Mouse (Mus musculus) embryonic fibroblast, embryonic 13.5 days (primary cell): Measurements from ENCODE around the gene Scfd2. TPM values are rescaled to one million over a fixed set of nuclear protein-coding genes. Genes with fewer than 3 reads are reported as not detected.

Experiments used
- H3K27ac ChIP-seq: 2 replicates; pipeline ENCODE4 v1.5.1; 2012; ENCODE audit warnings: low read length, control low read depth, inconsistent platforms; ENCODE audit not compliant: insufficient read depth
- H3K4me1 ChIP-seq: 2 replicates; pipeline ENCODE4 v1.6.1; 2011; ENCODE audit warnings: low read length; ENCODE audit not compliant: control insufficient read depth, insufficient read depth
- H3K4me3 ChIP-seq: 2 replicates; pipeline ENCODE4 v1.5.1; 2011; ENCODE audit warnings: mild to moderate bottlenecking, control low read depth, low read length; ENCODE audit not compliant: insufficient read depth
- CTCF ChIP-seq: IDR thresholded peaks from 2 replicates; pipeline ENCODE4 v1.5.1; 2011; ENCODE audit warnings: mild to moderate bottlenecking, control low read depth, low read length, moderate library complexity, borderline replicate concordance; ENCODE audit not compliant: insufficient read depth
- POLR2A ChIP-seq: IDR thresholded peaks from 2 replicates; pipeline ENCODE4 v1.6.1; 2011; ENCODE audit warnings: low read depth, mild to moderate bottlenecking, control low read depth, low read length, moderate library complexity
- polyA plus RNA-seq: library from polyadenylated mRNA; stranded (reverse); fragments of >200 nt; gene quantifications from 2 replicates; pipeline ENCODE4 v1.2.4, GENCODE M21; 2011; ENCODE audit warnings: low read depth; ENCODE audit not compliant: missing spikeins, insufficient read length

The Scfd2 gene
- polyA plus RNA-seq, 1 experiment: 11.4 TPM

GRCm38 (mm10) chr5:74387143-74387886 lies 144.2 kb downstream of the Scfd2 start:
- TF ChIP-seq CTCF (no peak), POLR2A (no peak)
- Histone ChIP-seq H3K27ac (no peak overlapping the region), H3K4me3 (no peak overlapping the region), H3K4me1 (0 out of 2 replicates have a peak, but pooled peaks cover 3% of the 10 kb centered on the region)

- TF ChIP-seq POLR2A: no peak
- no peak for TF ChIP-seq CTCF
These were observed 151.5 kb downstream of the Scfd2 start for GRCm38 (mm10) chr5:74380045-74380444.

GRCm38 (mm10) chr5:74366710-74367101 lies 164.9 kb downstream of the Scfd2 start:
- H3K27ac ChIP-seq: no peak overlapping the region
- TF ChIP-seq CTCF (no peak), POLR2A (no peak)
- no peak overlapping the region for H3K4me3 ChIP-seq
- H3K4me1 ChIP-seq: no peaks in the 10 kb centered on the region

More at GRCm38 (mm10) chr5:74380045-74380444, 151.5 kb downstream of the Scfd2 start:
- Histone ChIP-seq H3K4me1 (no peaks in the 10 kb centered on the region), H3K4me3 (no peak overlapping the region), H3K27ac (no peak overlapping the region)

GRCm38 (mm10) chr5:74365984-74366709 lies 165.4 kb downstream of the Scfd2 start:
- Histone ChIP-seq H3K4me3 (no peak overlapping the region), H3K27ac (no peak overlapping the region), H3K4me1 (no peaks in the 10 kb centered on the region)
- TF ChIP-seq CTCF: no peak
- no peak for TF ChIP-seq POLR2A

- TF ChIP-seq POLR2A: no peak
These were observed 166.2 kb downstream of the Scfd2 start for GRCm38 (mm10) chr5:74365408-74365807.

GRCm38 (mm10) chr5:74363296-74363695 lies 168.3 kb downstream of the Scfd2 start:
- H3K27ac ChIP-seq: no peak overlapping the region
- H3K4me1 ChIP-seq: no peaks in the 10 kb centered on the region
- no peak for TF ChIP-seq CTCF
- no peak for TF ChIP-seq POLR2A
- no peak overlapping the region for H3K4me3 ChIP-seq

More at GRCm38 (mm10) chr5:74365408-74365807, 166.2 kb downstream of the Scfd2 start:
- no peak overlapping the region for H3K4me3 ChIP-seq
- no peak overlapping the region for H3K27ac ChIP-seq
- no peaks in the 10 kb centered on the region for H3K4me1 ChIP-seq

- TF ChIP-seq POLR2A: no peak
- no peak for TF ChIP-seq CTCF
- no peak overlapping the region for H3K27ac ChIP-seq
- H3K4me1 ChIP-seq: no peaks in the 10 kb centered on the region
- H3K4me3 ChIP-seq: no peak overlapping the region
These were observed 170.0 kb downstream of the Scfd2 start for GRCm38 (mm10) chr5:74361531-74361930.

- no peaks in the 10 kb centered on the region for H3K4me1 ChIP-seq
- no peak overlapping the region for H3K27ac ChIP-seq
- no peak overlapping the region for H3K4me3 ChIP-seq
- TF ChIP-seq POLR2A (no peak), CTCF (no peak)
These were observed 173.5 kb downstream of the Scfd2 start for GRCm38 (mm10) chr5:74358033-74358432.

GRCm38 (mm10) chr5:74355416-74356177 lies 176.0 kb downstream of the Scfd2 start:
- no peak overlapping the region for H3K27ac ChIP-seq
- H3K4me3 ChIP-seq: no peak overlapping the region
- H3K4me1 ChIP-seq: no peaks in the 10 kb centered on the region
- no peak for TF ChIP-seq POLR2A
- TF ChIP-seq CTCF: no peak
